Mouse (Mus musculus) forebrain, postnatal 0 days (tissue): ENCODE results near the gene Pecam1. TPM values are rescaled to one million over a fixed set of nuclear protein-coding genes. Genes with fewer than 3 reads are reported as not detected.

ENCODE experiments used
- ATAC-seq: fragments of 200-750 bp; cut with Nextera tagmentation; 2 replicates; pipeline ENCODE4 v1.8.0; 2017; ENCODE audit warnings: mild to moderate bottlenecking, moderate library complexity
- DNase-seq: peaks from one replicate; pipeline ENCODE4 v3.0.0-alpha.2; 2015
- H3K27ac ChIP-seq: fragments of 300-500 bp; sonication (generic); 2 replicates; pipeline ENCODE4 v1.5.1; 2014; ENCODE audit warnings: low read depth, mild to moderate bottlenecking, antibody characterized with exemption, low read length, moderate library complexity, mixed read lengths
- H3K27me3 ChIP-seq: fragments of 300-500 bp; sonication (generic); 2 replicates; pipeline ENCODE4 v1.6.1; 2014; ENCODE audit warnings: mild to moderate bottlenecking, low read length, mixed read lengths; ENCODE audit not compliant: insufficient read depth
- H3K36me3 ChIP-seq: fragments of 300-500 bp; sonication (generic); 2 replicates; pipeline ENCODE4 v1.6.1; 2014; ENCODE audit warnings: mild to moderate bottlenecking, moderate library complexity; ENCODE audit not compliant: insufficient read depth
- H3K4me1 ChIP-seq: fragments of 300-500 bp; sonication (generic); 2 replicates; pipeline ENCODE4 v1.6.1; 2014; ENCODE audit warnings: antibody characterized with exemption; ENCODE audit not compliant: insufficient read depth
- H3K4me2 ChIP-seq: fragments of 300-500 bp; sonication (generic); 2 replicates; pipeline ENCODE4 v1.6.1; 2014; ENCODE audit warnings: low read depth, mild to moderate bottlenecking, moderate library complexity
- H3K4me3 ChIP-seq: fragments of 300-500 bp; sonication (generic); 2 replicates; pipeline ENCODE4 v1.5.1; 2014; ENCODE audit warnings: low read depth, low read length, mixed read lengths
- H3K9ac ChIP-seq: fragments of 300-500 bp; sonication (generic); 2 replicates; pipeline ENCODE4 v1.6.1; 2014; ENCODE audit warnings: mild to moderate bottlenecking
- H3K9me3 ChIP-seq: fragments of 300-500 bp; sonication (generic); 2 replicates; pipeline ENCODE4 v1.6.1; 2016; ENCODE audit warnings: low read length
- CTCF ChIP-seq: sonication (generic); IDR thresholded peaks from 2 replicates; pipeline ENCODE4 v1.5.1; 2016; ENCODE audit warnings: antibody characterized with exemption, control low read depth, low read depth
- WGBS: fragments of 180-500 bp; shearing (Covaris S2); extraction: QIAGEN DNeasy Blood & Tissue Kit; methylation state at CpG from one replicate; pipeline ENCODE4 v1.1.7; 2014; 5-methylcytosine and 5-hydroxymethylcytosine counted together
- polyA plus RNA-seq: library from polyadenylated mRNA; unstranded; fragments of >200 nt; fragmentation: Nextera tagmentation; extraction: Ambion mirVana; gene quantifications from 2 replicates; pipeline ENCODE4 v1.2.1, GENCODE M21; 2015
- total RNA-seq: library from RNA; depleted of rRNA; stranded (reverse); fragments of >200 nt; gene quantifications from 2 replicates; pipeline ENCODE4 v1.2.3, GENCODE M21; 2014

The Pecam1 gene
- total and polyA plus RNA-seq, 2 experiments from 2014 or later: 10.6 to 22.4 TPM

- no peak for TF ChIP-seq CTCF
- no peaks in the 10 kb centered on the region for H3K4me1 ChIP-seq
These were observed 52.1 kb downstream of the Pecam1 start for GRCm38 (mm10) chr11:106698289-106698688.

GRCm38 (mm10) chr11:106695917-106696316 is 54.5 kb downstream of the Pecam1 start:
- H3K4me1 ChIP-seq: no peaks in the 10 kb centered on the region
- no peaks in the 10 kb centered on the region for H3K9me3 ChIP-seq
- DNase-seq: no peak
- no peaks in the 10 kb centered on the region for H3K27me3 ChIP-seq
- H3K27ac ChIP-seq: no peak overlapping the region
- whole genome bisulfite sequencing: 97% methylated on average over 3 of the region's 3 CpGs
- no peaks in the 10 kb centered on the region for H3K36me3 ChIP-seq
- H3K4me2 ChIP-seq: no peak overlapping the region
- ATAC-seq: no peak
- no peak for TF ChIP-seq CTCF
- H3K9ac ChIP-seq: no peak overlapping the region
- no peak overlapping the region for H3K4me3 ChIP-seq

More at GRCm38 (mm10) chr11:106698289-106698688, 52.1 kb downstream of the Pecam1 start:
- H3K9me3 ChIP-seq: no peaks in the 10 kb centered on the region
- no peak overlapping the region for H3K27ac ChIP-seq
- no peak overlapping the region for H3K4me3 ChIP-seq
- no peak overlapping the region for H3K4me2 ChIP-seq
- no peaks in the 10 kb centered on the region for H3K36me3 ChIP-seq
- no peak for DNase-seq
- no peak for ATAC-seq
- WGBS: 90% methylated on average over 6 of the region's 6 CpGs
- H3K27me3 ChIP-seq: no peaks in the 10 kb centered on the region
- H3K9ac ChIP-seq: no peak overlapping the region

GRCm38 (mm10) chr11:106692890-106693289 is 57.5 kb downstream of the Pecam1 start:
- Histone ChIP-seq H3K9ac (no peak overlapping the region), H3K4me3 (no peak overlapping the region), H3K4me1 (no peaks in the 10 kb centered on the region), H3K27me3 (no peaks in the 10 kb centered on the region), H3K36me3 (no peaks in the 10 kb centered on the region), H3K4me2 (no peak overlapping the region), H3K9me3 (no peaks in the 10 kb centered on the region), H3K27ac (no peak overlapping the region)
- 84% methylated on average over 4 of the region's 4 CpGs for WGBS
- no peak for TF ChIP-seq CTCF
- DNase-seq (no peak), ATAC-seq (no peak)

- TF ChIP-seq CTCF: no peak
- no peaks in the 10 kb centered on the region for H3K9me3 ChIP-seq
- H3K27me3 ChIP-seq: no peaks in the 10 kb centered on the region
- H3K27ac ChIP-seq: no peak overlapping the region
- no peak overlapping the region for H3K9ac ChIP-seq
- H3K4me2 ChIP-seq: no peak overlapping the region
- DNase-seq (no peak), ATAC-seq (no peak)
- WGBS: 90% methylated on average over 5 of the region's 5 CpGs
- no peak overlapping the region for H3K4me3 ChIP-seq
- no peaks in the 10 kb centered on the region for H3K4me1 ChIP-seq
- H3K36me3 ChIP-seq: no peaks in the 10 kb centered on the region
These were observed 62.1 kb downstream of the Pecam1 start for GRCm38 (mm10) chr11:106688375-106688774.

- Histone ChIP-seq H3K4me2 (no peak overlapping the region), H3K27ac (no peak overlapping the region), H3K4me3 (no peak overlapping the region), H3K9me3 (no peaks in the 10 kb centered on the region), H3K36me3 (no peaks in the 10 kb centered on the region), H3K9ac (no peak overlapping the region), H3K27me3 (no peaks in the 10 kb centered on the region), H3K4me1 (no peaks in the 10 kb centered on the region)
- WGBS: 92% methylated on average over 9 of the region's 9 CpGs
- no peak for TF ChIP-seq CTCF
- DNase-seq (no peak), ATAC-seq (no peak)
These were observed 63.1 kb downstream of the Pecam1 start for GRCm38 (mm10) chr11:106687293-106687692.

- DNase-seq (no peak), ATAC-seq (no peak)
- no peak for TF ChIP-seq CTCF
- Histone ChIP-seq H3K4me1 (no peaks in the 10 kb centered on the region), H3K27ac (no peak overlapping the region), H3K36me3 (no peaks in the 10 kb centered on the region), H3K9me3 (no peaks in the 10 kb centered on the region), H3K4me2 (no peak overlapping the region), H3K27me3 (no peaks in the 10 kb centered on the region), H3K4me3 (no peak overlapping the region), H3K9ac (no peak overlapping the region)
- WGBS: 89% methylated on average over 8 of the region's 8 CpGs
These were observed 66.4 kb downstream of the Pecam1 start for GRCm38 (mm10) chr11:106684027-106684426.

- H3K4me2 ChIP-seq: no peak overlapping the region
- TF ChIP-seq CTCF: no peak
- H3K9me3 ChIP-seq: no peaks in the 10 kb centered on the region
- no peaks in the 10 kb centered on the region for H3K27me3 ChIP-seq
- DNase-seq: no peak
- H3K9ac ChIP-seq: no peak overlapping the region
- H3K4me1 ChIP-seq: no peaks in the 10 kb centered on the region
- WGBS: 78% methylated on average over 3 of the region's 3 CpGs
- H3K27ac ChIP-seq: no peak overlapping the region
- no peaks in the 10 kb centered on the region for H3K36me3 ChIP-seq
- no peak overlapping the region for H3K4me3 ChIP-seq
- no peak for ATAC-seq
These were observed 67.1 kb downstream of the Pecam1 start for GRCm38 (mm10) chr11:106683345-106683744.

- Histone ChIP-seq H3K4me3 (no peak overlapping the region), H3K4me2 (no peak overlapping the region), H3K9me3 (no peaks in the 10 kb centered on the region), H3K36me3 (no peaks in the 10 kb centered on the region), H3K9ac (no peak overlapping the region), H3K27me3 (no peaks in the 10 kb centered on the region), H3K27ac (no peak overlapping the region), H3K4me1 (no peaks in the 10 kb centered on the region)
- no peak for TF ChIP-seq CTCF
- 97% methylated on average over 6 of the region's 6 CpGs for WGBS
- ATAC-seq: no peak
- DNase-seq: no peak
These were observed 69.3 kb downstream of the Pecam1 start for GRCm38 (mm10) chr11:106681138-106681537.
